Mouse (Mus musculus): ENCODE measurements around the gene Dlg5. TPM values are rescaled to one million over a fixed set of nuclear protein-coding genes. Genes with fewer than 3 reads are reported as not detected.

Dlg5 gene
- polyA plus RNA-seq, 1 experiment: not detected

DNA sequence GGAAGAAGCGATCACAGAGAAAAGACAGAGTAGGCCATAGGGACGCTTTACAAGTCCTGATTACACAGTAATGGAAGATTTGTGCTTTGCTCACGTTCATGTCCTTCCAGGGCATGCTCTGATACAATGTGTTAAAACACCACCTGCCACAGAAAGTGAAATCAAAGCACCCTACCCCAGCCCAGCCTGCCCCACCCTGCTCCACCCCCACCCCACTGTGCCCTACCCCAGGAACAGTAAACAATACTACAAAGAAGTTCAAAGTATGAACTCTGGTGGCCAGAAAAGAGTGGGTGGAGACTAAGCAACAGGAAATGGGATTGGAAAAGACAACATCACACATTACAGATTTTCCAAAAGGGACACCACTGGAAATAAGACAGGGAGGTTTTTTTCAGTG is 104.0 kb downstream of the Dlg5 start:
- no peaks in the 10 kb centered on the region for H3K36me3 ChIP-seq (replicated peaks; ENCODE audit: low read length)
- H3K4me3 ChIP-seq (replicated peaks): no peak overlapping the region
- TF ChIP-seq FLI1 (IDR thresholded peaks at IDR 0.05; ENCODE audit: low read length) (no peak), GATA1 (IDR thresholded peaks at IDR 0.05; ENCODE audit: borderline replicate concordance, low read length) (no peak)
- H3K4me1 ChIP-seq: no peaks in the 10 kb centered on the region
- no peaks in the 10 kb centered on the region for H3K27me3 ChIP-seq (replicated peaks)
- peaks cover 19% of the 10 kb centered on the region for H3K9me3 ChIP-seq

DNA sequence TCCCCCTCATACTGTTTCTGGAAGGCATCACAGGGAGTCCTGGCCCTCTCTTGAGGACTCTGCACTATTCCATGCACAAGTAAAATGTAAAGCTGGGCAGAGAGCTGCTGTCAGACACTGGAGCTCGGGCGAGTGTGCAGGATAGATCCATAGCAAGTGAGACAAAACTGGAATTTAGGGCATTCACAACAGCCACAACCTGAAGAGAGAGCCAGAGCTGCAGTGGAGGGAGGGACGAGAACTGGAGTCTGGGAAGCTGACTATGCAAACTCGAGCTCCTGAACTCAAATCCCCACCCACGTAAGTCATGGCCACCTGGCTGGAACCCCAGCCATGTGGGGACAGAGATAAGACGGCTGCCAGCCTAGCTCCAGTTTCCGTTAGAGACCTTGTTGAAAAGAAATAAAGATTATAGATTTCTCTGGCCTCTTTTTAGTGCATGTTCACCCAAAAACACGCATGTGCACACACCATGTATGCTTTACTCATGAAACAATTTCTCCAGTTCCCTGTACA is 105.4 kb downstream of the Dlg5 start:
- Histone ChIP-seq H3K27me3 (replicated peaks) (no peaks in the 10 kb centered on the region), H3K9me3 (peaks cover 15% of the 10 kb centered on the region; the same call in 1 of the 2 replicates), H3K4me1 (no peaks in the 10 kb centered on the region), H3K36me3 (replicated peaks; ENCODE audit: low read length) (no peaks in the 10 kb centered on the region), H3K4me3 (replicated peaks) (no peak overlapping the region)
- no peak for TF ChIP-seq FLI1 (IDR thresholded peaks at IDR 0.05; ENCODE audit: low read length)
- no peak for TF ChIP-seq GATA1 (IDR thresholded peaks at IDR 0.05; ENCODE audit: borderline replicate concordance, low read length)

DNA sequence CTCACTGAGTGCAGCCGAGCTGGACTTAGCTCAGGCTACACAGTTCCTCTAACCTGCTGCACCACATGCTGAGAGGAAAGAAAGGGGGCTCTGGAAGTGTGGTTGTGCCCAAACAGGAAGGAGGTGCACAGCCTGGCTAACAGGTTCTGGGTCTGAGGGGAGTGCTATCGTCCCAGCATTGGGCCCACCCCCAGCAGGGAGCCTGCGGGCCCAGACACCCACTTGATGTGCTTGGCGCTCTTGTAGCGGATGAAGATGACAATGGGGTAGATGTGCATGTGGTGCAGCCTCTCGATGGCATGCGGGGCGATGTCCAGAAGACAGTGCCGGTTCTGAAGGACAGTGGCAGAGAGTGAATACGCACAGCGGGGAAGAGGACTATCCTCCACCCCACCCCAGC is 108.8 kb downstream of the Dlg5 start:
- no peaks in the 10 kb centered on the region for H3K36me3 ChIP-seq (replicated peaks; ENCODE audit: low read length)
- H3K9me3 ChIP-seq: no peaks in the 10 kb centered on the region
- no peaks in the 10 kb centered on the region for H3K27me3 ChIP-seq (replicated peaks)
- no peak overlapping the region for H3K4me3 ChIP-seq (replicated peaks)
- TF ChIP-seq GATA1 (IDR thresholded peaks at IDR 0.05; ENCODE audit: borderline replicate concordance, low read length) (no peak), FLI1 (IDR thresholded peaks at IDR 0.05; ENCODE audit: low read length) (no peak)
- no peaks in the 10 kb centered on the region for H3K4me1 ChIP-seq

DNA sequence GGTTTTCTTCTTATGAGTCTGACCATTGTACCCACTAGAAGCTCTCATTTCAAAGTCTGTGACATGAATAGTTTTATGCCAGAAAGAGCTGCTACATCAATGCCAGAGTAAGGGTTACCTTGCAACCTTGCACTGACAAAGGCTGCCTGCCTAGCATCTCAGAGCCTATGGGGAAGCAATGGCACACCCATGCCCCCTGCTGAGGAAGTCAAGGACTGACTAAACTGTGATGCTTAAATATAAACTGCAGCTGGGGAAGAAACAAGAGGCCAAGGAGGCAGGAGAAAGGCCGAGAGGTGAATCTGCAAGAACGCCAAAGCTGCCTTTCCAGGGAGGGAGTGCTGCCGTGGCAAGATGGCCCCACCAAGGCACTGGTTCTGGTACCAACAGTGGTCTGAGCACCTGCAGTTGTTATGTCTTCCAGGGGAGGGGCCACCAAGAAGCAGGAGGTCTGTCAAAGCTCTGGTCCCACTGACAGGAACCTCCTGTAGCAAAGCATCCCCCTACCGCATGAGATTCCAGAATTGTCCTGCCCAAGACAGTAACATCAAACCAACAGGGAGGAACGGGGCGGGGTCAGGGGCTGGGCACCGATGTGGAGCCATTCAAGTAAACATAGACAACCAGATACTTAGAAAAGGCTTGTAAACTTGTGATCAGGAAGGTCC is 111.0 kb downstream of the Dlg5 start:
- H3K4me3 ChIP-seq (replicated peaks): no peak overlapping the region
- H3K4me1 ChIP-seq: no peaks in the 10 kb centered on the region
- no peak for TF ChIP-seq FLI1 (IDR thresholded peaks at IDR 0.05; ENCODE audit: low read length)
- no peaks in the 10 kb centered on the region for H3K36me3 ChIP-seq (replicated peaks; ENCODE audit: low read length)
- no peaks in the 10 kb centered on the region for H3K27me3 ChIP-seq (replicated peaks)
- no peaks in the 10 kb centered on the region; the same call in 1 of the 2 replicates for H3K9me3 ChIP-seq

DNA sequence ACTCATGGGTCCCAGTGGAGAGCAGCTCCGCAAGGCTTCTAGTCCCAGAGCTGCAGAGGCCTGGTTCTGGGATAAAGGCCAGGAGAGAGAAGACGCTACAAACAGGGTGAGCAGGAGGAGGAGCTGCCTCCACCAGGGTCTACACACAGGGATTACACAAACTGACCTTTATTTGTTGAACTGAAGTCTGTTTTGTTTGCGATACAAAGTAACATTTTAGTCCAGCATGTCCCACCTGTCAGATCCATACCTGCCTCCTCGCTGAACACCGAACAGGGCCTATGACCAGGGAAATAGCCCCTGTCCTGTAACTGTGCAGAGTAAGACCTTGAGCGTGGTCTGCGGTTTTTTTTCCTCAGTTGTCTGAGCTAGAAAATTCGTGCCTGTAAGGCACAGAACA is 111.9 kb downstream of the Dlg5 start:
- no peak for TF ChIP-seq GATA1 (IDR thresholded peaks at IDR 0.05; ENCODE audit: borderline replicate concordance, low read length)
- TF ChIP-seq FLI1 (IDR thresholded peaks at IDR 0.05; ENCODE audit: low read length): no peak
- Histone ChIP-seq H3K4me3 (replicated peaks) (no peak overlapping the region), H3K27me3 (replicated peaks) (no peaks in the 10 kb centered on the region), H3K9me3 (no peaks in the 10 kb centered on the region; the same call in 1 of the 2 replicates), H3K36me3 (replicated peaks; ENCODE audit: low read length) (no peaks in the 10 kb centered on the region), H3K4me1 (no peaks in the 10 kb centered on the region)

DNA sequence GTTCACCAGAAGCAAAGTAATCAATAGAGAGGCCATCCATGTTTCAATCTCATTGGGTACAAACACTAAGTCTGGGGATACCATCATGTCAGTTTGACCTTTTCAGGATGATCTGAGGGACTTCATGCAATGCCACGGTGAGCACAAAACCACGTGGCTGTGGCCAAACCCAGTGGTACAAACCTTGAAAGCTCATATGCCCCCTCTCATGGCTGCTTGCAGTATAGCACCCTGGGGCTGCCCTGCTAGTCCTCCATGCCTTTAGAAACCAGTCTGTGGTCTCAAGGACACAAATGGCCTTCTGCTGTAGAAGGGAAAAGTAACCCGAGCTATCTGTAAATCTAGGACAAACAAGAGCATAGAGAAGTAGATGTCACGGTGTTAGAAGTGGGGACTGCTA is 113.6 kb downstream of the Dlg5 start:
- no peaks in the 10 kb centered on the region for H3K4me1 ChIP-seq
- TF ChIP-seq FLI1 (IDR thresholded peaks at IDR 0.05; ENCODE audit: low read length) (no peak), GATA1 (IDR thresholded peaks at IDR 0.05; ENCODE audit: borderline replicate concordance, low read length) (no peak)
- H3K9me3 ChIP-seq: no peaks in the 10 kb centered on the region; the same call in 1 of the 2 replicates
- H3K36me3 ChIP-seq (replicated peaks; ENCODE audit: low read length): no peaks in the 10 kb centered on the region
- H3K27me3 ChIP-seq (replicated peaks): no peaks in the 10 kb centered on the region
- H3K4me3 ChIP-seq (replicated peaks): no peak overlapping the region

DNA sequence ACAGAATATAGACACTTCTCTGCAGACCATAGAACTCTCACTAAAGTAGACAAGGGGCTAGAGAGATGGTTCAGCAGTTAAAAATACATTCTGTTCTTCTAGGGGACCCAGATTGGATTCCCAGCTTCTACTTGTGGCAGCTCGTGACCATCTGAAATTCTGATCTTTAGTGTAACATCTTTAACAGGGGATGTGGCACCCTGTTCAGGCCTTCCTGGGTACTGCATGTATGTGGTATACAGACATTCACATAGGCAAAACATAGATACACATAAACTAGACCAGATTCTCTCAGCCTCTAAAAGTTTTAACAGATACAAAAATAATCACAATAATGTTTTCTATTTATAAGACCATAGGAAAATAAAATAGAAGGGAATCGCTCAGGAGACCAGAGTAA is 120.7 kb downstream of the Dlg5 start:
- TF ChIP-seq GATA1 (IDR thresholded peaks at IDR 0.05; ENCODE audit: borderline replicate concordance, low read length) (no peak), FLI1 (IDR thresholded peaks at IDR 0.05; ENCODE audit: low read length) (no peak)
- H3K4me1 ChIP-seq: no peaks in the 10 kb centered on the region
- no peaks in the 10 kb centered on the region for H3K9me3 ChIP-seq
- H3K36me3 ChIP-seq (replicated peaks; ENCODE audit: low read length): no peaks in the 10 kb centered on the region
- no peaks in the 10 kb centered on the region for H3K27me3 ChIP-seq (replicated peaks)
- no peak overlapping the region for H3K4me3 ChIP-seq (replicated peaks)

DNA sequence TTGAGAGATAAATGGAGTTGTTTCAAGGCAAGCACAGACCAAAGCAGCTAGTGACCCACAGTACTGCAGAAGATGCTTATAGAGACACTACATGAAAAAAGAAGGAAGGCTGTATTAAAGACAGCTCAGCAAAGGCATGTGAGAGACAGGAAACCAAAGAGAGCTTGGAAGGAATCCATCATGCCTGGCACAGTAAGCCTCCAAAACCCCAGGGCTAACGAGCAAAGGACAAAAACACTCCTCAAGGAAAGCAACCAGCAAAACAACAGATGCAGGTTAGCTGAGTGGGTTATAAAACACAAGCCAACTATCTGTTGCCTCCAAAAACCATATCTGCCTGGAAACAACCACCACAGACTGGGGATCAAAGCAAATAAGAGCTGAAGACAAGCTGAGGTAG is 121.5 kb downstream of the Dlg5 start:
- no peaks in the 10 kb centered on the region for H3K27me3 ChIP-seq (replicated peaks)
- no peak for TF ChIP-seq GATA1 (IDR thresholded peaks at IDR 0.05; ENCODE audit: borderline replicate concordance, low read length)
- TF ChIP-seq FLI1 (IDR thresholded peaks at IDR 0.05; ENCODE audit: low read length): no peak
- no peaks in the 10 kb centered on the region for H3K4me1 ChIP-seq
- H3K9me3 ChIP-seq: no peaks in the 10 kb centered on the region; the same call in 1 of the 2 replicates
- no peak overlapping the region for H3K4me3 ChIP-seq (replicated peaks)
- no peaks in the 10 kb centered on the region for H3K36me3 ChIP-seq (replicated peaks; ENCODE audit: low read length)

DNA sequence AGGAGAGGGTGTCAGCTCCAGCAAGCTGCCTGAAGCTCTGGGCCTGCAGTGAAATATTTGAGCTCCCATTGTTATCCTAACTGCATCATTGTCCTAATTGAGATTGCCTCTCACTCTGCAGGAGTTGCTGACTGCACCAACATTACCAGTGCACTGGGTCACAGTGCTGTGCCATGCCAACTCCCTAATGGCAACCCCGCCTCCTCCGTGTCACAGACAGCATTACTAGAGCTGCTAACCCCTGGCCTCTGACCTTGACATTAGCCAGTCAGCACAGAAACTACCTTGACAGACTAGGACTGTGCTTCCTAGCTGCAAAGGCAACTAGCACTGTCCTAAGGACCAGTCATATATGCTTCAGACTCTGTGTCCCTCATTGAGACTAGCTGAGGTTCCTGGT is 139.0 kb downstream of the Dlg5 start:
- Histone ChIP-seq H3K36me3 (replicated peaks; ENCODE audit: low read length) (no peaks in the 10 kb centered on the region), H3K27me3 (replicated peaks) (no peaks in the 10 kb centered on the region), H3K4me1 (no peaks in the 10 kb centered on the region), H3K4me3 (replicated peaks) (peak overlapping the region; percentile 25), H3K9me3 (no peaks in the 10 kb centered on the region)
- no peak for TF ChIP-seq FLI1 (IDR thresholded peaks at IDR 0.05; ENCODE audit: low read length)
- no peak for TF ChIP-seq GATA1 (IDR thresholded peaks at IDR 0.05; ENCODE audit: borderline replicate concordance, low read length)

DNA sequence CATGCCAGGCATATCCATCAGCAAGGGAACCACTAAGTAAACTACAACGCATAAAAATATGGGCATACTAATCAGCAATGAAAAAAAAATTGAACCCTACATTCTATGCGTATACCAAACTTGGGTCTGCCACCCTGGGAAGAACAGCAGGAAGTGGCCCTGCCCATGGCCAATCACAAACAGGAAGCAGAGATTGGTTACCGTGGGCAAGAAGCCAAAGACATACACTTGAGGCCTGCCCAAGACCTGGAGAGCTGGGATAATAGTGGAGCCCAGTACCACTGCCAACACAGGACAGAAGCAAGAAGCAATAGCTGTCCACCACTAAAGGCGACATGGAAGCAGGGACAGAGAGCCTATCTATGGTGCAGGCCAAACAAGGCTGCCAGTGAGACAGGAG is 146.9 kb downstream of the Dlg5 start:
- H3K9me3 ChIP-seq: 0 out of 2 replicates have a peak, but pooled peaks cover 4% of the 10 kb centered on the region
- H3K36me3 ChIP-seq (replicated peaks; ENCODE audit: low read length): no peaks in the 10 kb centered on the region
- no peaks in the 10 kb centered on the region for H3K4me1 ChIP-seq
- TF ChIP-seq GATA1 (IDR thresholded peaks at IDR 0.05; ENCODE audit: borderline replicate concordance, low read length) (no peak), FLI1 (IDR thresholded peaks at IDR 0.05; ENCODE audit: low read length) (no peak)
- H3K27me3 ChIP-seq (replicated peaks): no peaks in the 10 kb centered on the region
- H3K4me3 ChIP-seq (replicated peaks): no peak overlapping the region
